ENCODE assay signal across 32 mouse cellular contexts in the genomic region with DNA sequence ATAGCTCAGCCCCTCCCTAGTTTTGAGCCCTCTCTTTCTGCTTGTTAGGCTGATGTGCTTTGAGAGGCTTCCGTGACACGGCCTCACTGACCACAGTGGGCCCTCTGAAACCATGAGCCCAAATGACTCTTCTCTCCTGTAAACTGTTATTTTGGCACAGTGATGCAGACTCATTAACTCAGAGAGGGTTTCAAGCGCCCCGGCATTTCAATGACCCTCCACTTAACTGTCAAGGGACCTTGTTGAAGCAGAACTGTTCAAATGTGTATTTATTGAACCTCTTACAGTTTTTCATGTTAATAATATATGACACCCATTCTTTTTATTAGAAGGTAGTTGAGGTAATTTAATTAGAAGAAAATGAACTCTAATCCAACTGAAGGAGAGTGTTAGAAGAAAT.
"Had no signal": no experiment of that assay in that cellular context is flagged by ENCODE, and none has a peak within 500 bp of the region (broad histone marks: within the 10 kb centered on the region; RNA-seq: fewer than 3 reads in every experiment).

No protein-coding gene starts in this region.

- H3K4me1 ChIP-seq: hindbrain, embryonic 12.5 days; hindbrain, embryonic 13.5 days; hindbrain, embryonic 15.5 days; intestine, embryonic 15.5 days had no signal

- H3K36me3 ChIP-seq: heart, embryonic 15.5 days; hindbrain, embryonic 10.5 days; hindbrain, embryonic 12.5 days; hindbrain, embryonic 13.5 days; hindbrain, embryonic 15.5 days; intestine, embryonic 15.5 days; kidney, embryonic 15.5 days had no signal

- H3K4me2 ChIP-seq: heart, embryonic 15.5 days; hindbrain, embryonic 12.5 days; hindbrain, embryonic 13.5 days; hindbrain, embryonic 14.5 days; hindbrain, embryonic 15.5 days; intestine, embryonic 15.5 days; kidney, embryonic 15.5 days had no signal

- H3K27me3 ChIP-seq: heart, embryonic 15.5 days; hindbrain, embryonic 12.5 days; hindbrain, embryonic 13.5 days; hindbrain, embryonic 15.5 days; intestine, embryonic 15.5 days had no signal

- DNase-seq: heart, postnatal 10 days; heart, postnatal 14 days; heart, postnatal 36 days; heart, postnatal 4 days; kidney, adult 11 months; kidney, adult 18-20 months; kidney, adult 2 months; kidney, adult 8-10 months; kidney, adult 9 months; kidney, postnatal 10 days; kidney, postnatal 14 days; kidney, postnatal 25 days; kidney, postnatal 36 days; kidney, postnatal 4 days; layer of hippocampus, adult 9-11 months; layer of hippocampus, postnatal 36 days had no signal

- ATAC-seq: hindbrain, embryonic 16.5 days; hindbrain, postnatal 0 days; inflammation-experienced regulatory T-cells, adult 6 months; intestine, embryonic 15.5 days; intestine, embryonic 16.5 days; intestine, postnatal 0 days had no signal

- H3K27ac ChIP-seq: heart, embryonic 15.5 days; hindbrain, embryonic 10.5 days; hindbrain, embryonic 12.5 days; hindbrain, embryonic 13.5 days; hindbrain, embryonic 14.5 days; hindbrain, embryonic 15.5 days; hindbrain, postnatal 0 days; intestine, embryonic 15.5 days; kidney, embryonic 15.5 days; kidney, postnatal 0 days; layer of hippocampus, adult 2 months; left cerebral cortex, adult 2 months had no signal

- H3K9ac ChIP-seq: heart, embryonic 15.5 days; hindbrain, embryonic 12.5 days; hindbrain, embryonic 13.5 days; hindbrain, embryonic 14.5 days; hindbrain, embryonic 15.5 days; intestine, embryonic 15.5 days; kidney, embryonic 15.5 days had no signal

- H3K9me3 ChIP-seq: heart, embryonic 15.5 days; hindbrain, embryonic 10.5 days; hindbrain, embryonic 12.5 days; hindbrain, embryonic 13.5 days; hindbrain, embryonic 15.5 days; intestine, embryonic 15.5 days; kidney, embryonic 15.5 days had no signal

- H3K4me3 ChIP-seq: heart, embryonic 15.5 days; hindbrain, embryonic 10.5 days; hindbrain, embryonic 12.5 days; hindbrain, embryonic 13.5 days; hindbrain, embryonic 15.5 days; intestine, embryonic 15.5 days; kidney, embryonic 15.5 days; layer of hippocampus, adult 2 months; left cerebral cortex, adult 2 months had no signal
